Mouse (Mus musculus) myocyte (in vitro differentiated cells): Measurements from ENCODE around the gene Trim27. TPM values are rescaled to one million over a fixed set of nuclear protein-coding genes. Genes with fewer than 3 reads are reported as not detected.

Experiments used
- H3K27me3 ChIP-seq: one replicate; pipeline ENCODE4 v1.6.1; 2011; ENCODE audit not compliant: control insufficient read depth, insufficient read depth, insufficient read length
- H3K36me3 ChIP-seq: one replicate; pipeline ENCODE4 v1.6.1; 2011; ENCODE audit not compliant: control insufficient read depth, insufficient read depth
- H3K4me2 ChIP-seq: one replicate; pipeline ENCODE4 v1.6.1; 2011; ENCODE audit warnings: low read depth, control low read depth
- H3K4me3 ChIP-seq: one replicate; pipeline ENCODE4 v1.5.1; 2011; ENCODE audit warnings: mild to moderate bottlenecking, control low read depth, moderate library complexity
- H3K79me2 ChIP-seq: one replicate; pipeline ENCODE4 v1.6.1; 2011; ENCODE audit not compliant: control insufficient read depth, insufficient read depth
- H3ac ChIP-seq: one replicate; pipeline ENCODE4 v1.6.1; 2011; ENCODE audit not compliant: control insufficient read depth, insufficient read length
- CEBPB ChIP-seq: IDR thresholded peaks from 2 replicates; pipeline ENCODE4 v1.6.1; 2011; ENCODE audit warnings: mild to moderate bottlenecking, moderate library complexity; ENCODE audit not compliant: poor library complexity, insufficient read depth, severe bottlenecking
- E2F4 ChIP-seq: IDR thresholded peaks from one replicate; pipeline ENCODE4 v1.6.1; 2011; ENCODE audit warnings: mild to moderate bottlenecking, control low read depth, moderate library complexity; ENCODE audit not compliant: insufficient read depth
- MAX ChIP-seq: IDR thresholded peaks from one replicate; pipeline ENCODE4 v1.6.1; 2011; ENCODE audit warnings: low read depth, mild to moderate bottlenecking, control low read depth
- MYOD1 ChIP-seq, 3 experiments: IDR thresholded peaks; one replicate each; pipeline ENCODE4 v1.6.1; 2011; ENCODE audit warnings: control low read depth in 2 of 3, low read depth in 2 of 3, mild to moderate bottlenecking in 2 of 3, moderate library complexity in 1 of 3; ENCODE audit not compliant: insufficient read length in 2 of 3, control insufficient read depth in 1 of 3
- MYOG ChIP-seq, 3 experiments: IDR thresholded peaks; one replicate each; pipeline ENCODE4 v1.6.1; 2011; ENCODE audit warnings: control low read depth in 2 of 3, low read depth in 2 of 3, mild to moderate bottlenecking in 2 of 3; ENCODE audit not compliant: insufficient read length in 2 of 3, control insufficient read depth in 1 of 3, insufficient read depth in 1 of 3
- POLR2A ChIP-seq: IDR thresholded peaks from one replicate; pipeline ENCODE4 v1.6.1; 2011; ENCODE audit warnings: low read depth, mild to moderate bottlenecking, control low read depth, moderate library complexity; ENCODE audit not compliant: insufficient read length
- POLR2AphosphoS2 ChIP-seq: IDR thresholded peaks from one replicate; pipeline ENCODE4 v1.6.1; 2011; ENCODE audit warnings: low read depth, control low read depth; ENCODE audit not compliant: insufficient read length
- REST ChIP-seq: IDR thresholded peaks from one replicate; pipeline ENCODE4 v1.6.1; 2011; ENCODE audit warnings: mild to moderate bottlenecking, control low read depth, moderate library complexity; ENCODE audit not compliant: insufficient read depth, insufficient read length
- SRF ChIP-seq: IDR thresholded peaks from one replicate; pipeline ENCODE4 v1.6.1; 2011; ENCODE audit warnings: low read depth; ENCODE audit not compliant: control insufficient read depth, insufficient read length
- TCF12 ChIP-seq: IDR thresholded peaks from one replicate; pipeline ENCODE4 v1.6.1; 2011; ENCODE audit warnings: mild to moderate bottlenecking, control low read depth; ENCODE audit not compliant: poor library complexity, insufficient read depth, severe bottlenecking
- TCF3 ChIP-seq: IDR thresholded peaks from one replicate; pipeline ENCODE4 v1.6.1; 2011; ENCODE audit warnings: low read depth, control low read depth; ENCODE audit not compliant: insufficient read length
- USF1 ChIP-seq: IDR thresholded peaks from one replicate; pipeline ENCODE4 v1.6.1; 2011; ENCODE audit warnings: low read depth, mild to moderate bottlenecking, control low read depth, moderate library complexity
- polyA plus RNA-seq: library from polyadenylated mRNA; unstranded; fragments of >200 nt; fragmentation: generic; extraction: Trizol; gene quantifications from one replicate; pipeline ENCODE4 v1.2.1, GENCODE M21; 2012; ENCODE audit warnings: missing spikeins

The Trim27 gene
- polyA plus RNA-seq, 1 experiment, result 62.4 TPM

GRCm38 (mm10) chr13:21198313-21198712, 19.1 kb downstream of the Trim27 start:
- Histone ChIP-seq H3K27me3 (no peaks in the 10 kb centered on the region), H3K4me3 (peak overlapping the region; percentile 41), H3K4me2 (no peak overlapping the region), H3ac (no peak overlapping the region), H3K79me2 (no peaks in the 10 kb centered on the region), H3K36me3 (peaks cover 4% of the 10 kb centered on the region)
- TF ChIP-seq CEBPB (no peak), MAX (no peak), POLR2A (no peak), E2F4 (no peak), SRF (no peak)

- no peak overlapping the region for H3ac ChIP-seq
- TF ChIP-seq MYOG (IDR thresholded peaks at IDR 0.05; ENCODE audit: control insufficient read depth in 1 of 3, insufficient read depth in 1 of 3, insufficient read length in 2 of 3, low read depth in 2 of 3) (no peak), POLR2AphosphoS2 (no peak), SRF (no peak), POLR2A (no peak), USF1 (no peak), MYOD1 (IDR thresholded peaks at IDR 0.05; ENCODE audit: control insufficient read depth in 1 of 3, insufficient read length in 2 of 3, low read depth in 2 of 3) (no peak), E2F4 (no peak), TCF12 (no peak), MAX (no peak), CEBPB (no peak), REST (no peak), TCF3 (no peak)
- H3K79me2 ChIP-seq, result no peaks in the 10 kb centered on the region
- peak overlapping the region; percentile 41 for H3K4me3 ChIP-seq
- H3K27me3 ChIP-seq, result no peaks in the 10 kb centered on the region
- peak overlapping the region; percentile 99 for H3K4me2 ChIP-seq
- no peaks in the 10 kb centered on the region for H3K36me3 ChIP-seq
These were observed 20.1 kb downstream of the Trim27 start for GRCm38 (mm10) chr13:21199046-21200028.

- Histone ChIP-seq H3K4me3 (peak overlapping the region; percentile 41), H3ac (no peak overlapping the region), H3K79me2 (no peaks in the 10 kb centered on the region), H3K27me3 (no peaks in the 10 kb centered on the region), H3K36me3 (no peaks in the 10 kb centered on the region), H3K4me2 (peak overlapping the region; percentile 99)
- TF ChIP-seq REST, result no peak
- TF ChIP-seq TCF12, result no peak
- TF ChIP-seq POLR2A, result no peak
- TF ChIP-seq SRF, result no peak
- no peak for TF ChIP-seq MYOG (IDR thresholded peaks at IDR 0.05; ENCODE audit: control insufficient read depth in 1 of 3, insufficient read depth in 1 of 3, insufficient read length in 2 of 3, low read depth in 2 of 3)
- no peak for TF ChIP-seq E2F4
- no peak for TF ChIP-seq POLR2AphosphoS2
- no peak for TF ChIP-seq CEBPB
- no peak for TF ChIP-seq MYOD1 (IDR thresholded peaks at IDR 0.05; ENCODE audit: control insufficient read depth in 1 of 3, insufficient read length in 2 of 3, low read depth in 2 of 3)
- no peak for TF ChIP-seq MAX
- TF ChIP-seq USF1, result no peak
- no peak for TF ChIP-seq TCF3
These were observed 21.1 kb downstream of the Trim27 start for GRCm38 (mm10) chr13:21200043-21200999.

- no peak overlapping the region for H3ac ChIP-seq
- H3K27me3 ChIP-seq, result peaks cover 5% of the 10 kb centered on the region
- TF ChIP-seq MYOD1 (IDR thresholded peaks at IDR 0.05; ENCODE audit: control insufficient read depth in 1 of 3, insufficient read length in 2 of 3, low read depth in 2 of 3), result no peak
- no peak for TF ChIP-seq REST
- TF ChIP-seq MAX, result no peak
- TF ChIP-seq TCF12, result no peak
- H3K36me3 ChIP-seq, result no peaks in the 10 kb centered on the region
- peak overlapping the region; percentile 5 for H3K4me3 ChIP-seq
- peak overlapping the region; percentile 80 for H3K4me2 ChIP-seq
- no peaks in the 10 kb centered on the region for H3K79me2 ChIP-seq
These were observed 36.2 kb downstream of the Trim27 start for GRCm38 (mm10) chr13:21215275-21215983.
